Mouse (Mus musculus): ENCODE data around the gene Flywch1.

Gene Flywch1

DNA sequence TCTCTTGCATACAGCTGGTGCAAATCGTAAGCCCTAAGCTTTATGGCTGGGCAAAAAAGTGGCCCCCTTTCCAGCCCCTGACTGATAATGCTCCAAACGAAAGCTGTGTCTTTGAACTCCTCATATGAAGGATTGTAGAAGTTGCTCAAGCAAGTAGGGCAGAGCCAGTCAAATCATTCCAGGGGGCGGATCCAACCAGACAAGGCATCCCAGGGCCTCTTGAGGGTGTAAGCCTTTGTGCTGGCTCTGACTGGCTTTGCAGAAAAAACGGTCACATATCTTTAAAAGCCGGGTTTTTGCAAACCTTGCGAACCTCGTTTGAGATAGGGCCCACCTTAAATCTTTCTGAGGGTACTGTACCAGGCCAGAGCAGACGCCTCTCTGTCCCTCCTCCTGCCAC, 27.3 kb downstream of the Flywch1 start:
- CTCF ChIA-PET = interaction anchor here in 2 of 4 experiments (0.7 to 1.0 kb wide), 2 partner anchors 15 kb away, joined by 3 read pairs; no protein-coding TSS in a partner anchor
- POLR2A ChIA-PET = interaction anchor here in 3 of 4 experiments (0.8 to 15.7 kb wide), 7 partner anchors 8 to 100 kb away, joined by 3 to 197 read pairs (median 3); partner anchors contain the start of genes 1520401A03Rik (in 1 of the 3), Pkmyt1 (in 1 of the 3), Prss32 (in 1 of the 3) and Prss41 (in 1 of the 3)

DNA sequence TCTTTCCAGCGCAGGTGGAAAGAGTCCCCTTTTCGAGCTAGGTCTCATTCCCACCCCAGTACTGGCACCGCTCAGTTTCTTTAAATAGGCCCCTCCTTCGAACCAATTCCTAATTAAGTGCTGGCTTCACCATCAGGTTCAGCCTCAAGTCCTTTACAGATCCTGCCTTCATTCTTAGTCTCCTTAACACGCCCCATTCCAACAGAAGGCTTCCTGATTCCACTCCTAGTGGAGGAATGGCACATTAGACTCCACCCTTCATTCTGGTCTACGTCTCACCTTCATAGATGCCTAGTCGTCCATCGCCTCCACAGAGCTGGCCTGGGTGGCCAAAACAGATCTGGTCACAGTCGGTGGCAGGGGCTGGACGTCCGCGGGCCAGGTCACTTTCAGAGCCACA, 28.5 kb downstream of the Flywch1 start:
- POLR2A ChIA-PET = interaction anchor here in 3 of 4 experiments (1.1 to 15.7 kb wide), 8 partner anchors 9 to 101 kb away, joined by 3 to 197 read pairs (median 6); partner anchors contain the start of genes 1520401A03Rik (in 2 of the 3), Pkmyt1 (in 2 of the 3) and Prss41 (in 1 of the 3)
- CTCF ChIA-PET = interaction anchor here in 1 of 4 experiments (1.0 kb wide), 1 partner anchor 101 kb away, joined by 3 read pairs; the partner anchor contains the start of genes Prss32 and Prss41

DNA sequence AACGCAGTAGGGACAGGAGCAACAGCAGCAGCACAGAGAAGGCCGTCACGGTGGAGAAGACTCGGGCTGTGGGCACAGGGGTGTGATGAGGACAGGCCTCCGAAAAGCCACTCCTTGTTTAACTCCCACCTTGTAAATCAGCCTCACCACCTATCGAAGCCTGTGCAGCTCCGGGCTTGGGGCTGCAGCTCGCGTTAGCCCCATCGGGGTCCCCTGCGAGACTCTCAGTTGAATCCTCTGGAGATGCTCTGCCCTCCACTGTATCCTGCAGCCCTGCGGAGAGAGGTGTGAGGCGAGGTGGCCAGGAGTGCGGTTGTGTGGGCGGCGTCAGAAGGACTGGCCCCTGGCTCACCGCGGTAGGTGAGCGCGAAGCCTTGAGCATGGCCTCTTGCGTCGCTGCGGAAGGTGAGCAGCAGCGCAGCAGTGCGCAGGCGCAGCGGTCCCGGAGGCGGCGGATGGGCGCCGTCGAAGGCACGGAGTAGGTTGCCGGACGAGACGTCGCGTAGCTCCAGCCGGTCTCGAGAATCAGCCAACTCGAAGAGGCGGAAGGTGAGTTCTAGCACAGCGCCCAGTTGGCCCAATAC, 29.1 kb downstream of the Flywch1 start:
- ChIA-PET CTCF (interaction anchor here in 2 of 4 experiments (0.7 to 1.0 kb wide), 2 partner anchors 101 to 102 kb away, joined by 3 read pairs; partner anchors contain the start of genes Prss32 (in 2 of the 2) and Prss41 (in 1 of the 2)), POLR2A (interaction anchor here in 3 of 4 experiments (0.6 to 15.7 kb wide), 10 partner anchors 10 to 102 kb away, joined by 3 to 197 read pairs (median 4); partner anchors contain the start of genes 1520401A03Rik (in 2 of the 3), Pkmyt1 (in 2 of the 3) and Prss41 (in 1 of the 3))

DNA sequence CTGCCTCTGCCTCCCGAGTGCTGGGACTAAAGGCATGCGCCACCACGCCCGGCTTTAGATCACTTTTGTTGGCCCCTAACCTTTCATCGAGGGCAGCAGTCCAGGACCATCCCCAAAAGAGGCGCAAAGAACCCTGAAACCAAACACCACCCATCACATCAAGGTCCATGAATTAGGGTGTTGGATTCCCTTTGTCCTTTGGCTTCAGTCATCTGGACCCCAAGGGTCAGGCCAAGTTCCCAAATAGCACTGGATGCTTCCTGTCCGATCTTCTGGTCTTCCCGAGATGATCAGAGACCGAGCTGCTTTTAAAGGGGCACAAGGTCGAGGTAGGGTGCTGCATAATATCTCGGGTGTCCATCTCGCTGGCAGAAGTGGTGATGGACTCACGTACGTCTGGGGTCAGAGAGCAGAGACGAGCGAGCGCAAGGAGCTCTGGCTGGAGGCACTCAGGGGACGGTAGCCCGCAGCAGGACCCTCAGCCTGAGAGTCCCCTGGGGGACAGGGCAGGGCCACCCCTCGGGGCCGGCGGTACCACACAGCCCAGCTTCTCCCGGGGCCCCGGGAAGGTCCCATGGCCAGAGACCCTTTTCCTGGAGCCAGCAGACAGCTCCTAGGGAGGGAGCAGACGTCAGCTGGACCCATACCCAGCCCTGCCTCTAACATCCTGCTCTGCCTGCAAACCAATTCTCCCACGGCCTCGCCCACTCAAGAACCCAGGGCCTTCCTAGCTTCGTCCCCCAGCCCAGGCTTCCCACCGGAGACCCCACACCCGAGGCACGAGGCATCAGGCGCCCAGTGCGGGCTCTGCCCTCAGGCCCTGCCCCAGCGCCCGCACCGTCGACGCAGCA, 29.8 kb downstream of the Flywch1 start:
- ChIA-PET CTCF (interaction anchor here in 2 of 4 experiments (1.4 to 2.7 kb wide), 3 partner anchors 7 to 35 kb away, joined by 4 to 9 read pairs (median 8); no protein-coding TSS in a partner anchor), POLR2A (interaction anchor here in 3 of 4 experiments (0.6 to 15.7 kb wide), 20 partner anchors 12 to 141 kb away, joined by 3 to 197 read pairs (median 4); partner anchors contain the start of genes 1520401A03Rik (in 2 of the 3), Pkmyt1 (in 2 of the 3), Prss32 (in 2 of the 3) and Prss41 (in 2 of the 3))

DNA sequence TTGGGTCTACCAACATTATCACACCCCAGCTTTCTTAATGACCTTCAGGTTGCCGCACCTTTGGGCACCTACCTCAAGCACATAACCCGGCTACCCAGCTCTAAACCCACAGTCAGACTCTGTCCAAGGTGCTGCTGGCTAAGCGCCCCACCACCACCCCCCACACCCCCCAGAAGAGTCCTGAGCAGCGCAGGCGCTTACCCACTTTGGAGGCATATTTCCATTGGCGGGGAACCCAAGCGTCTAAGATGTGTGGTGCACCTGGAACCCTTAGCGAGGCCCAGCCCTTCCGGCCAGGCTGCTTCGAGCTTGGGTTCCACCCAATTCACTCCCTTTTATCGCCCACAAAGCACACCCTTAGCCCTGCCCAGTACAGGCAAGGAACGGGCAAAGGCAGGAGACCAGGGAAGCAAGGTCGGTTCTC, 30.8 kb downstream of the Flywch1 start, which contains the start of gene Paqr4:
Gene Paqr4 (minus strand): TSS at position 270 of the 424 bp plus-strand sequence.
- POLR2A ChIA-PET = interaction anchor here (0.6 to 15.7 kb wide), 39 partner anchors 8 to 809 kb away, joined by 3 to 197 read pairs (median 4); partner anchors contain the start of genes Pkmyt1 (in 4 of the 4), 1520401A03Rik (in 2 of the 4), Prss32 (in 2 of the 4) and Prss41 (in 2 of the 4)
- CTCF ChIA-PET = interaction anchor here (0.8 to 3.2 kb wide), 17 partner anchors 8 to 181 kb away, joined by 3 to 29 read pairs (median 4); partner anchors contain the start of genes Prss32 (in 3 of the 4) and Prss41 (in 3 of the 4)

DNA sequence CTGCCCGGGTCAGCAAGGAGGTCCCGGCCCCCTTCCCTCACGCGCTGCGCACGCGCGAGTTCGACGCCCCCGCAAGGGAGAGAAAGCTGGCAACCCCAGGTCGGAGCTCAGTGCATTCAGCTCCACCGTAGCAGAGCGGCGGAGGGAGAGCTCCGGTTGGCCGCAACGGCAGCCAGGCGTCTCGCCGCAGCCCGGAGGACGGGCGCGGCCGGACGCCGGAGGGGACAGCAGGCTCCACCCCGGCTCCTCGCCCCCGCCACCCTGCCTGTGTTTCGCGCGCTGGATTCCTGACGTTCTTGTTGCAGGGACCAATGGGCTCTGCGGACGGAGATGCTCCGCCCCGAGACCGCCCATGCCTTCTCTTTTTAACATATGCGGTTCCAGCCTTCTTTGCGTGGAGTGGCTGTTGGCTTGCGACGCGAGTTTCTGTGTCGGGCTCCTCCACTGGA, 31.2 kb downstream of the Flywch1 start:
- ChIA-PET POLR2A (interaction anchor here (0.6 to 15.7 kb wide), 46 partner anchors 9 to 809 kb away, joined by 3 to 197 read pairs (median 4); partner anchors contain the start of genes Pkmyt1 (in 4 of the 4), 1520401A03Rik (in 2 of the 4), Prss32 (in 2 of the 4) and Prss41 (in 2 of the 4)), CTCF (interaction anchor here (0.8 to 3.2 kb wide), 18 partner anchors 8 to 180 kb away, joined by 3 to 29 read pairs (median 4); partner anchors contain the start of genes Prss32 (in 3 of the 4) and Prss41 (in 3 of the 4))

DNA sequence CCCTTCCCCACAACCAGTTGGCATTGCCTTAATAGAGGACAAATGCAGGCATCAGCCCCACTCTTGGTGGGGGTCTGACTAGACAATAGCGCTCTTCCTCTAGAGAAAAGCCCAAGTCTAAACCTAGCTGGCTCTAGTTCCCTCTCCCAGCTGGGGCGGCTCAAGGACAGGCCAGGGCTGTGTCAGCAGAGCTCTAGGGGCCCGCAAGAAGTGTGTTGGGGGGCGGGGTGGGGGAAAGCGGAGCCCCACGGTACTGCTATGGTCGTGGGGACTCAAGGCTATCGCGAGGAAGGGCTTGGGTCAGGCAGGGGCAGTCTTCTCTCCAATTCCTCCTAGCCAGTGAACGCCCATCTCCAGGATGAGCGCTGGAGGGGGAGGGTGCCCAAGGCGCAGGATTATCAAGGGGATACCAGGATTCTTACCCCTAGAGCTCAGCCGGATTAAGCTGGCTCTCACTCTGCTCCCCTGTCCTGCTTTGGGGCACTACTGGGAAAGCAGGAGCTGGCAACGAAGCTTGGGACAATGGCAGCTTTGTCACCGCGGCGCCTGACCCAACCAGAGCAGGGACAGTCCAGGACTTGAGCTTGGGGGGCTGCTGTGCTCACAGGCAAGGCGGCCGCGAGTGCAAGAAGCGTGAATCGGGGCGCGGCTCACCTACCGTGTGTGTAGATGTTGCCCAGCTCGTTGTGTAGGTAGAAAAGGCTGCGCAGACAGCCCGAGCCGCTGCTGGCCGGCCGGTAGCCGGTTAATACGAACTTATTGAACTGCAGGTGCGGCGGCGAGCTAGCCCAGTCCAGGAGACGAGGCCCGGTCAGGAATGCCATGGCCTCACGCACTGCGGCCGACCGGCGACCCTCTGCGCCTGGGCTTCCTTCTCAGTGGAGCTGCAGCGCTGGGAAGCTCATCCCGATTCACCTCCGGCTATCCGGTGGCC, 31.9 kb downstream of the Flywch1 start:
- ChIA-PET CTCF (interaction anchor here (0.5 to 3.2 kb wide), 26 partner anchors 9 to 613 kb away, joined by 3 to 29 read pairs (median 4); partner anchors contain the start of genes Prss32 (in 4 of the 4), Prss41 (in 4 of the 4) and 1520401A03Rik (in 1 of the 4)), POLR2A (interaction anchor here (0.5 to 15.7 kb wide), 51 partner anchors 8 to 810 kb away, joined by 3 to 197 read pairs (median 4); partner anchors contain the start of genes Pkmyt1 (in 4 of the 4), 1520401A03Rik (in 2 of the 4), Prss32 (in 2 of the 4) and Prss41 (in 2 of the 4))

DNA sequence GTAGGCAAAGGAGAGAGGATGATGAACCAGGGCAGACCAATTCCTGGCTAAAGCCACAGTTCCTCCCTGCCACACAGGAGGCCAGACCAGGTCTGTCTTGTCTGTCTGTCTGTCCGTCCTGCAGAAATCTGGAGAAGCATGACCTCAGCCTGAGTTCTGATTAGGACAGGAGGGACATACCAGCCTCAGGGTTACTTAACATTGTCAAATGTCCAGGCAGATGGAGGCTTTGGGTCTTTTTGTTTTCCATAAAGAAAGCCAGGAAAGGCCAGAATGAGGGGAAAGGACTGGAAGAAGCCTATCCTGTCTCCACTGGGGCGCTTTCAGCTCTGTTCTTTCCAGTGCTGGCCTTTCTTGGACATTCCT, 32.6 kb downstream of the Flywch1 start:
- ChIA-PET CTCF (interaction anchor here in 3 of 4 experiments (0.6 to 3.2 kb wide), 16 partner anchors 9 to 756 kb away, joined by 3 to 29 read pairs (median 4); partner anchors contain the start of genes Prss32 (in 2 of the 3) and Prss41 (in 2 of the 3)), POLR2A (interaction anchor here in 3 of 4 experiments (0.5 to 15.7 kb wide), 15 partner anchors 7 to 248 kb away, joined by 3 to 197 read pairs (median 4); partner anchors contain the start of genes 1520401A03Rik (in 2 of the 3), Pkmyt1 (in 2 of the 3), Prss32 (in 2 of the 3) and Prss41 (in 2 of the 3))

DNA sequence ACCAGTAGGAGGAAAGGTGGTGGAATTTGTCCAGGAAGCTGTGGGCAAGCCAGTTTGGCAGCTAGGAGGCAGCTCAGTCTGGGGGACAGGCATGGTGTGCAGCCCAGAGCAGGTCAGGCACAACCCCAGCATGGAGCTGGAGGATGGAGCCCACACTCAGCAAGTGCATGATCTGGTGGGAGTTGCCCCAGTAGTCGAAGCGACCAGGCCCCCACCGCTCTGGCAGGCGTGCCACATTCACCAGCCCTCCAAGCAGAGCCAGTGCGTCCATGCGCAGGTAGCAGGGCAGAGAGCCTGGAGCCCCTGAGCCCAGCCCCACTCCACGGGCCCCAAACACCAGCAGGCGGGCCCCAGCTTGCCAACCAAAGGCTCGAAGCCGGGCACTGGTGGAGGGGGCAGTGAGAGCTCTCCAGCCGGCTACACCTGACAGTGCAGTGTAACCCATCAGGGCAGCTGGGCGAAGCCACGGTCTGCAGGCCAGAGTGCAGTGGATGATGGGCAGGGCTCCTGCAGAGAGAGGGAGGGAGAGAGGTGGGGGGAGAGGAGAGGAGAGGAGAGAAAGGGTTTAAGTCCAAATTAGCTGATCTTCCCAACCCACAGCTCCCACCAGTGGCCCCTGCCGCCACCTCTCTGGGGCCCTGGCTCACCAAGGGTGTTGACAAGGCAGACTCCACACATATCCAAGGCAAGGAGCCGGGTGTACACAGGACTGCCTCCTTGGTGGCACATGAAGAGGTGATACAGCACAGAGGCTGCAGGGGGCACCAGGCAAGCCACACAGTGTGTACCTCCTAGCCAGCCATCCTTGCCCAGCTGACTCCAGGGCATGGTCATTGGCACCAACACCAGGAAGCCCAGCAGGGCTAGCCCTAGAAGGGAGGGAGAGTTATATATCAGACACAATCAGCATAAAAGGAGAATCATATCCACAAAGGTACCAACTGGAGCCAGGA, 33.6 kb downstream of the Flywch1 start:
- POLR2A ChIA-PET = interaction anchor here in 3 of 4 experiments (0.7 to 15.7 kb wide), 12 partner anchors 8 to 137 kb away, joined by 3 to 197 read pairs (median 4); partner anchors contain the start of genes 1520401A03Rik (in 2 of the 3), Pkmyt1 (in 2 of the 3), Prss32 (in 1 of the 3) and Prss41 (in 1 of the 3)
- CTCF ChIA-PET = interaction anchor here (0.5 to 3.2 kb wide), 14 partner anchors 9 to 757 kb away, joined by 3 to 29 read pairs (median 4); partner anchors contain the start of gene Prss41 (in 1 of the 4)

DNA sequence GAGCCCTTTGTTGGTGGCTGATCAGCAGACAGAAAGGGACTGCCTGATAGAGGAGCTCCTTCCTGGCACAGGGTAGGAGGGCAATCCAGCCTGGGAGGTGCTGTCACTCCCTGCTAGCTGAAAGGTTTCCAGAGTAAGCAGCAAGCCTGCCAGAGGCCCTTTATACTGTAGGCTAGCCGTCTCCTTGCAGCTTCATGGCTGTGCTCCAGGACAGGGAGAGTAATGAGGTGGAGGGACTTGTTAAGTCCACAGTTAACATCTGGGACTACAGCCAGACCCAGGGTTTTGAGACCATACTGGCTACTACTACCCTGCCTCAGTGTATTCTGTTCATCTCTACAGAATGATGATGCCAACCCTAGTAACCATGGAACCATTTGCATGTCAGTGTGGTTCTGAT, 37.1 kb downstream of the Flywch1 start:
- ChIA-PET CTCF (interaction anchor here in 1 of 4 experiments (2.4 kb wide), 1 partner anchor 109 kb away, joined by 5 read pairs; the partner anchor contains the start of gene Prss32), POLR2A (interaction anchor here (0.5 to 15.7 kb wide), 11 partner anchors 9 to 507 kb away, joined by 3 to 197 read pairs (median 3); partner anchors contain the start of genes 1520401A03Rik (in 1 of the 4), Pkmyt1 (in 1 of the 4), Prss32 (in 1 of the 4) and Prss41 (in 1 of the 4))

DNA sequence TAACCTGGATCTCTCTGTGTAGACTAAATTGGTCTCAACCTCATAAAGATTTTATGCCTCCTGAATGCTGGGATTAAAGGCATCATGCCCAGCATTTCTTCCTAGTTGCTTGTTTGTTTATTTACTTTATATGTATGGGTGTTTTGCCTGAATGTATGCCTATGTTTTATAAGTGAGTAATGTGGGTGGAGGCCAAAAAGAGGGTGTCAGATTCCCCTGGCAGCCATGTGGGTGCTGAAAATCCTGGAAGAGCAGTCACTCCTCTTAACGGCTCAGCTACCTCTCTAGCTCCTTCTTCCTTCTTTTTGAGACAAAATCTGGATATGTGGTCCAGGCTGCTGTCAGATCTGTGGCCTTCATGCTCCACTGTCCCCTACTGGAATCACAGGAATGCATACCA, 41.0 kb downstream of the Flywch1 start:
- ChIA-PET CTCF (interaction anchor here in 1 of 4 experiments (1.4 kb wide), 1 partner anchor 18 kb away, joined by 4 read pairs; no protein-coding TSS in a partner anchor), POLR2A (interaction anchor here in 3 of 4 experiments (1.1 to 16.9 kb wide), 4 partner anchors 10 to 99 kb away, joined by 3 to 197 read pairs (median 43); partner anchors contain the start of genes Paqr4 (in 3 of the 3), Elob (in 1 of the 3) and Kremen2 (in 1 of the 3))

DNA sequence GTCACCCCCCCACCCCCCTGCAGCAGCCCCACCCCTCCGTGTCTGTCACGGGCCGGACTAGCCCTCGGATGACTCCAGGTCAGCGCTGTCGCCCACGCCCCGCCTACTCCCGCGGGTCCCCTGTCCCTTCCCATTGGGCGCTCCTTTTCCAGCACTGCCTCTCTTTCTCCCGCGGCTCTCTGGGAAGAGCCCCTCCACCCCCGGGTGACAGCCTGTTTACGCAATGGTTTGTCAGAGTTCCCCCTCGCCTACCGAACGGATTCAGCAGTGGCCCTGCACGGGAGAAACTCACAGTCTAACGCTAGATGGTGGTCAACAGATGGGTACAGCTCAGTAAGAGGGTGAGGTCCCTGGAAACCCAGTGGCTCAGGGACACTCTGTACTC, 44.7 kb downstream of the Flywch1 start:
- CTCF ChIA-PET = interaction anchor here in 3 of 4 experiments (0.5 to 2.8 kb wide), 10 partner anchors 12 to 123 kb away, joined by 3 to 14 read pairs (median 4); partner anchors contain the start of genes Prss32 (in 3 of the 3) and Prss41 (in 3 of the 3)
- POLR2A ChIA-PET = interaction anchor here in 3 of 4 experiments (0.8 to 16.9 kb wide), 29 partner anchors 10 to 186 kb away, joined by 3 to 197 read pairs (median 4); partner anchors contain the start of genes Paqr4 (in 2 of the 3), Flywch2 (in 1 of the 3), Kremen2 (in 1 of the 3) and Prss32 (in 1 of the 3)

DNA sequence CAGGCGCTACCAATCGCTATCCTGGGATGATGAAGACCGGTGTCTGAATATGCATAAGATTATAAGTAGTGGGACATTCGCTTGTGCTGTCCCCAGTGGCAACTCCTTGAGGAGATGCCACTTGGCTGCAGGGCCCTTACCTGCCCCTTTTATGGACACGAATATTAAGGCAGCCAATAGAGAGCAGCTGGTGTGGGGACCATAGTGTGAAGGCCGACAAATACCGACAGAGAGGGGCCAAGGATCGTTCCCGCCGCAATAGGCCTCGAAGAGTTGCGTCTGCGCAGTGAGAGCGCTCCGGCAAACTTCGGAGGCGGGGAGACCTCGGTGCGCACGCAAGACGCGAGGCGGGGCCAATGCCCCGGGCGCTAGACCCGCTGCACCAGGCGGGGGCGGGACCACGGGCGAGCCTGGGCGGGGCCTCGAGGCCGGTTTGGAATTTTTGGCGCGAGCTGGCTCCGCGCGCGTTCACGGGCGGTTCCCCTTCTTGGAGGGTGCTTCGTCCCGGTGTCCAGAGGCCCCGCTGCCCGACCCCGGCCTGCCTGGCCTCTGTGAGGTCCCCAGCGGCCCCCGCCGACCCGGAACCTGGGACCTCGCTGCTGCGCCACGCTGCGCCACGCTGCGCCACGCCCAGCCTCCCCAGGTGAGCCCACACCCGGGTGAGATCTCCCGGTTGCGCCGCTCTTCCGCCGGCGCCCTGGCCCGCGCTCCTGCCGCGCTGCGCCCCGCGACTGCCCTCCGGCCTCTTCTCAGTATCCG, 45.2 kb downstream of the Flywch1 start, which contains the start of gene Pkmyt1:
Gene Pkmyt1 (plus strand): TSS at position 338 of the 759 bp plus-strand sequence.
- POLR2A ChIA-PET = interaction anchor here (0.6 to 16.9 kb wide), 42 partner anchors 8 to 185 kb away, joined by 3 to 197 read pairs (median 4); partner anchors contain the start of genes Paqr4 (in 3 of the 4), Kremen2 (in 1 of the 4), Prss32 (in 1 of the 4) and Prss41 (in 1 of the 4)
- CTCF ChIA-PET = interaction anchor here in 3 of 4 experiments (0.5 to 2.8 kb wide), 12 partner anchors 20 to 123 kb away, joined by 3 to 14 read pairs (median 3); partner anchors contain the start of genes Prss32 (in 3 of the 3) and Prss41 (in 3 of the 3)

Measured in embryonic stem cell, embryonic (primary cell).